Mouse (Mus musculus) intestine, embryonic 16.5 days (tissue): Measurements from ENCODE around the gene Yars. TPM values are rescaled to one million over a fixed set of nuclear protein-coding genes. Genes with fewer than 3 reads are reported as not detected.

Experiments
- ATAC-seq: fragments of 200-750 bp; cut with Nextera tagmentation; 2 replicates; pipeline ENCODE4 v1.8.0; 2017; ENCODE audit warnings: moderate TSS enrichment, moderate library complexity
- H3K27ac ChIP-seq: fragments of 300-500 bp; sonication (generic); 2 replicates; pipeline ENCODE4 v1.5.1; 2014; ENCODE audit warnings: mild to moderate bottlenecking, low read length
- H3K27me3 ChIP-seq: fragments of 300-500 bp; sonication (generic); replicated peaks from 2 replicates; pipeline ENCODE4 v1.6.1; 2014; ENCODE audit warnings: low read length, control low read depth, mixed read lengths; ENCODE audit not compliant: control insufficient read depth, insufficient read depth
- H3K36me3 ChIP-seq: fragments of 300-500 bp; sonication (generic); 2 replicates; pipeline ENCODE4 v1.6.1; 2014; ENCODE audit warnings: low read length, control low read depth; ENCODE audit not compliant: control insufficient read depth, insufficient read depth
- H3K4me1 ChIP-seq: fragments of 300-500 bp; sonication (generic); 2 replicates; pipeline ENCODE4 v1.6.1; 2014; ENCODE audit warnings: low read length, control low read depth, mixed read lengths; ENCODE audit not compliant: control insufficient read depth, insufficient read depth
- H3K4me2 ChIP-seq: fragments of 300-500 bp; sonication (generic); 2 replicates; pipeline ENCODE4 v1.6.1; 2014; ENCODE audit warnings: low read depth, low read length, control low read depth
- H3K4me3 ChIP-seq: fragments of 300-500 bp; sonication (generic); 2 replicates; pipeline ENCODE4 v1.5.1; 2014; ENCODE audit warnings: mild to moderate bottlenecking, low read length
- H3K9ac ChIP-seq: fragments of 300-500 bp; sonication (generic); 2 replicates; pipeline ENCODE4 v1.6.1; 2014; ENCODE audit warnings: low read depth, low read length
- H3K9me3 ChIP-seq: fragments of 300-500 bp; sonication (generic); 2 replicates; pipeline ENCODE4 v1.6.1; 2016; ENCODE audit warnings: low read length, control low read depth; ENCODE audit not compliant: control insufficient read depth
- WGBS: fragments of 180-500 bp; shearing (Covaris S2); extraction: QIAGEN DNeasy Blood & Tissue Kit; methylation state at CpG from one replicate; pipeline ENCODE4 v1.1.7; 2014; 5-methylcytosine and 5-hydroxymethylcytosine counted together
- polyA plus RNA-seq: library from polyadenylated mRNA; unstranded; fragments of >200 nt; fragmentation: Nextera tagmentation; extraction: Ambion mirVana; gene quantifications from 2 replicates; pipeline ENCODE4 v1.2.1, GENCODE M21; 2015

Gene Yars
- polyA plus RNA-seq, 1 experiment from 2014 or later: 107 TPM

DNA sequence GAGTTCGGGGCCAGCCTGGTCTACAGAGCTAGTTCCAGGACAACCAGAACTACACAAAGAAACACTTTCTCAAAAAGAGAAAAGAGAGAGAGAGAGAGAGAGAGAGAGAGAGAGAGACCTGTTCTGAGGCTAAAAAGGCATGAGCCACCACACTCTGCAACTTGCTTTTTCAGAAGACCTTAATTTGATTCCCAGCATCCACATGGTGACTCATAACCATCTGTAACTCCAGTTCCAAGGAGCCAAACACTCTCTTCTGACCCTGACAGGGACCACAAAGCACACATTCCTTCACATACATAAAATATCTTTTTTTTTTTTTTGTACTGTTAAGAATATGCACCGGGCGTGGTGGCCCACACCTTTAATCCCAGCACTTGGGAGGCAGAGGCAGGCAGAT lies 65.0 kb downstream of the Yars start:
- H3K9me3 ChIP-seq: no peaks in the 10 kb centered on the region
- H3K4me1 ChIP-seq: peaks cover 17% of the 10 kb centered on the region
- no peak overlapping the region for H3K27ac ChIP-seq
- no peaks in the 10 kb centered on the region for H3K36me3 ChIP-seq
- H3K27me3 ChIP-seq: 0 out of 2 replicates have a peak, but pooled peaks cover 3% of the 10 kb centered on the region
- H3K4me3 ChIP-seq: no peak overlapping the region
- 93% methylated on average over 3 of the region's 3 CpGs for WGBS
- no peak overlapping the region for H3K4me2 ChIP-seq
- no peak for ATAC-seq
- H3K9ac ChIP-seq: no peak overlapping the region

DNA sequence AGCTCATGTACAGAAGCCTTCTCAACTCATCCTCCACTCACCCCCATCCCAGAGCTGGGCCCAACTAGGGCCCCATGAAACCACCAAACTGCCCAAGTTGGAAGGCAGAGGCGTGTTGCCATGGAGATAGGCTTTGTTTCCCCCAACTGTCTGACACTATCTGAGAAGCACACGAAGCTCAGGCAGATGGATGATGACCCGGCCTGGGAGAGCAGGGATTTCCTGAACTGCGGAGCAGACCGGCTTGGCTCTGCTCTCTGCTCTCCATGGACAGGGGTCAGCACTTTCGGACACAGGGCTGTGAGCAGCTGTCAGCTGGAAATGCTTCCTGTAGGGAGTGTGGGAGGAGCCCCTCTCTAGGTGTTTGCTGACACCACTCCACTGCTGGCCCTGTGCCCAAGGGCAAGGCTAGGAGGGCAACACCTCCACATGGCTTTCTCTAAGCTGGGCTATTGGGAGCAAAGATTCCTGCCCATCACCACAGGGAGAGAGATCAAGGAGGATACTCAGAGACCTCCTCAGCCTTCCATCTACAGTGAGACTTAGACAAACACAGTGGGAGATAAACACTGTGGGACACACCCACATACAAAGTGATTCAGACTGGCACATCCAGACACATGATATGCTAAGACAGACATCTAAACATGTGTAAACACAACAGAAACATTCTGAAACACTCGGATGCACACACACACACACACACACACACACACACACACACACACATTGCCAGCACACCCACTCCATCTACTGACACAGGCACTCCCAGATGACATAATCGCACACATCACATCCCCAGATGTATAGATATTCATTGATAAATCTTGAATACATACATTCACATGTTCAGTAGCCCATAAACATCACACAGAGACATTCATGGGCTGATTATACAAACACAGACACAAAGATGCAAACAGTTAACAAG lies 67.2 kb downstream of the Yars start:
- no peak overlapping the region for H3K4me3 ChIP-seq
- H3K9me3 ChIP-seq: no peaks in the 10 kb centered on the region
- peaks cover 13% of the 10 kb centered on the region for H3K4me1 ChIP-seq
- peak; percentile 58 for ATAC-seq
- H3K27me3 ChIP-seq: no peaks in the 10 kb centered on the region
- 25% methylated on average over 8 of the region's 8 CpGs for WGBS
- 0 out of 2 replicates have a peak overlapping the region, but pooled peaks have one; percentile 34 for H3K27ac ChIP-seq
- peak overlapping the region; percentile 35; the same call in 1 of the 2 replicates for H3K9ac ChIP-seq
- H3K4me2 ChIP-seq: no peak overlapping the region
- no peaks in the 10 kb centered on the region for H3K36me3 ChIP-seq

GRCm38 (mm10) chr4:129259101-129259500 lies 69.5 kb downstream of the Yars start:
- Histone ChIP-seq H3K27ac (no peak overlapping the region), H3K4me2 (no peak overlapping the region), H3K36me3 (no peaks in the 10 kb centered on the region), H3K4me1 (peaks cover 19% of the 10 kb centered on the region), H3K27me3 (no peaks in the 10 kb centered on the region), H3K9ac (no peak overlapping the region), H3K9me3 (no peaks in the 10 kb centered on the region), H3K4me3 (no peak overlapping the region)
- no peak for ATAC-seq
- WGBS: 72% methylated on average over 4 of the region's 4 CpGs

DNA sequence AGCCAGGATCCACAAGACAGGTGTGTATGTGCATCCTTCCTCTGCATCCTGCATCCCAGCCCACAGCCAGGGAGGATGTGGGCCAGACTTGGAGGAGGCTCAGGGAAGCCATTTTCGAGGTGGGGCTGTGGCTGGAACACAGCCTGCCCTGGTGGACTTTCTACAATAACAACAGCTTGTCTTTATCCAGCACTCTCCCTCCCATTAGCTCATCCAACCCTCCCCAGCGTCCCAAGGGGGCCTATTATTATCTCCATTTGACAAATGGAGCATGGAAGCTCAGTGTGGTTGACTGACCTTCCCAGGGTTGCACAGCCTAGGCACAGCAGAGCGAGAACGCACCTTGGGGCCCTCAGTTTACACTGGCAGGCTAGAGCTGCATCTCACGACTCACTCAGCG lies 71.1 kb downstream of the Yars start:
- no peak overlapping the region for H3K27ac ChIP-seq
- H3K4me2 ChIP-seq: no peak overlapping the region
- H3K4me1 ChIP-seq: peaks cover 19% of the 10 kb centered on the region
- no peaks in the 10 kb centered on the region for H3K9me3 ChIP-seq
- H3K9ac ChIP-seq: no peak overlapping the region
- no peak for ATAC-seq
- no peak overlapping the region for H3K4me3 ChIP-seq
- WGBS: 22% methylated on average over 6 of the region's 6 CpGs
- no peaks in the 10 kb centered on the region for H3K36me3 ChIP-seq
- no peaks in the 10 kb centered on the region for H3K27me3 ChIP-seq

DNA sequence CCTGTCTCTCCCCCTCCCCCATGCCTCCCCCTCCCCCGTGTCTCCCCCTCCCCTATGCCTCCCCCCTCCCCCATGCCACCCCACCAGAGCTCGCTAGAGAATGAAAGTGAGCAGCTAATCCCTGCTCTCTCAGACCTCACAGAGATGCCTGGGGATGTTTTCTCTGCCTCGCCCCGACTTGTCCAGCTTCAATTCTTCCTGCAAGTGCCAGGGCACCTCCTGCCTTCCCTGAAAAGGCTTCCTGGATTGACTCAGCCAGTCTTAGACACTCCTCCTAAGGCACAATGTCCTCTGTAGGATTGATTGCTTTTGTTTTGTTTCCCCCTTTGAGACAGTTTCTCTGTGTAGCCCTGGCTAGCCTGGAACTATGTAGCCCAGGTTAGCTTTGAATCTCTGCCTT lies 71.6 kb downstream of the Yars start, which contains the start of gene C77080:
Gene C77080, minus strand, starts transcription at position 209 of the 400 bp plus-strand sequence.
- ATAC-seq: no peak
- Histone ChIP-seq H3K27ac (no peak within 1 kb of the TSS), H3K36me3 (no peaks in the 10 kb centered on the region)

GRCm38 (mm10) chr4:129263225-129264021 lies 73.9 kb downstream of the Yars start:
- H3K36me3 ChIP-seq: no peaks in the 10 kb centered on the region
- ATAC-seq: peak; percentile 87
- H3K9ac ChIP-seq: peak overlapping the region; percentile 15; the same call in 1 of the 2 replicates
- 28% methylated on average over 19 of the region's 19 CpGs for WGBS
- H3K4me1 ChIP-seq: peaks cover 10% of the 10 kb centered on the region
- peak overlapping the region; percentile 29; the same call in 1 of the 2 replicates for H3K27ac ChIP-seq
- no peaks in the 10 kb centered on the region for H3K27me3 ChIP-seq
- H3K4me2 ChIP-seq: peak overlapping the region; percentile 35
- no peaks in the 10 kb centered on the region for H3K9me3 ChIP-seq
- H3K4me3 ChIP-seq: no peak overlapping the region

More for the DNA sequence above, 71.6 kb downstream of the Yars start, which contains the start of gene C77080:
- Histone ChIP-seq H3K9ac (no peak within 1 kb of the TSS), H3K27me3 (no peaks in the 10 kb centered on the region), H3K4me1 (peaks cover 19% of the 10 kb centered on the region), H3K9me3 (no peaks in the 10 kb centered on the region), H3K4me2 (no peak within 1 kb of the TSS), H3K4me3 (no peak within 1 kb of the TSS)
- 20% methylated on average over 2 of the region's 4 CpGs for WGBS

DNA sequence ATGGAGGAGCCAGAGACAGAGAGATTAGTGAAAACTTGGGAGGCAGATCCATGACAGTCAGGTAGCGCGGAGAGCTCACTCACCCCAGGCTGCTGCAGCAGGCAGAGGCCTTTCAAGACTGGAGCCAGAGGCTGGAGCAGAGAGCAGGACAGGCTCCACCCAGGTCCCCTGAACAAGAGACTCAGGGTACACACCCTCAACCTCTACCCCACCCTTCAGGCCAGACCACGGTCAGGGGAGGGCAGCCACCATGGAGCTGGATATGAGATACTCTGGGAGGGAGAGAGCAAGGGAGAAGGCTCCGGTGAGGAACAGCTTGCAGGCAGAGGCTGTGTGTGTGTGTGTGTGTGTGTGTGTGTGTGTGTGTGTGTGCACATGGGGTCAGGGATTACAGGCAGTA lies 76.6 kb downstream of the Yars start:
- no peaks in the 10 kb centered on the region for H3K9me3 ChIP-seq
- H3K4me1 ChIP-seq: peaks cover 10% of the 10 kb centered on the region
- no peaks in the 10 kb centered on the region for H3K36me3 ChIP-seq
- no peak overlapping the region for H3K4me3 ChIP-seq
- 76% methylated on average over 4 of the region's 4 CpGs for WGBS
- no peaks in the 10 kb centered on the region for H3K27me3 ChIP-seq
- no peak overlapping the region for H3K27ac ChIP-seq
- 0 out of 2 replicates have a peak overlapping the region, but pooled peaks have one; percentile 17 for H3K9ac ChIP-seq
- no peak overlapping the region for H3K4me2 ChIP-seq
- ATAC-seq: peak; percentile 17; the same call in 1 of the 2 replicates

GRCm38 (mm10) chr4:129266821-129267220 lies 77.3 kb downstream of the Yars start:
- no peak overlapping the region for H3K9ac ChIP-seq
- no peak for ATAC-seq
- H3K4me2 ChIP-seq: no peak overlapping the region
- WGBS: 84% methylated on average over 5 of the region's 5 CpGs
- no peak overlapping the region for H3K27ac ChIP-seq
- H3K36me3 ChIP-seq: no peaks in the 10 kb centered on the region
- H3K27me3 ChIP-seq: no peaks in the 10 kb centered on the region
- H3K4me1 ChIP-seq: peaks cover 13% of the 10 kb centered on the region
- no peak overlapping the region for H3K4me3 ChIP-seq
- no peaks in the 10 kb centered on the region for H3K9me3 ChIP-seq

- H3K36me3 ChIP-seq: no peaks in the 10 kb centered on the region
- H3K4me2 ChIP-seq: no peak overlapping the region
- H3K9me3 ChIP-seq: no peaks in the 10 kb centered on the region
- peaks cover 4% of the 10 kb centered on the region for H3K4me1 ChIP-seq
- ATAC-seq: no peak
- WGBS: 37% methylated on average over 1 of the region's 1 CpGs
- H3K9ac ChIP-seq: no peak overlapping the region
- no peaks in the 10 kb centered on the region for H3K27me3 ChIP-seq
- H3K4me3 ChIP-seq: no peak overlapping the region
- H3K27ac ChIP-seq: peak overlapping the region; percentile 41
Measured at GRCm38 (mm10) chr4:129268698-129269097, 79.1 kb downstream of the Yars start.
